Mouse (Mus musculus): ENCODE measurements around the gene Rnf113a1. TPM values are rescaled to one million over a fixed set of nuclear protein-coding genes. Genes with fewer than 3 reads are reported as not detected.
"Not testable (repeated sequence)": the region's sequence is repeated elsewhere in the genome, so short reads cannot be mapped to it uniquely, and the experiment has no call there.

Gene Rnf113a1
- 1 to 10 TPM in 10 of 26 experiments, under 1 TPM in 1, not detected in 15; 0.76 to 2.9 (median 1.7) TPM for total RNA-seq (2018; cell fraction: chromatin; rRNA removed)
- 1 to 10 TPM in 17 of 26 experiments, under 1 TPM in 9; 0.14 to 3.6 (median 1.2) TPM for total RNA-seq (2018; cell fraction: cytosol; rRNA removed)
- 1 to 10 TPM in 9 of 26 experiments, under 1 TPM in 10, not detected in 7; 0.54 to 3.2 (median 0.98) TPM for total RNA-seq (2018; cell fraction: nucleus; rRNA removed)
- polyA plus RNA-seq (2018) = 1.6 to 2.0 TPM (median 1.7 TPM) in 3 replicates

DNA sequence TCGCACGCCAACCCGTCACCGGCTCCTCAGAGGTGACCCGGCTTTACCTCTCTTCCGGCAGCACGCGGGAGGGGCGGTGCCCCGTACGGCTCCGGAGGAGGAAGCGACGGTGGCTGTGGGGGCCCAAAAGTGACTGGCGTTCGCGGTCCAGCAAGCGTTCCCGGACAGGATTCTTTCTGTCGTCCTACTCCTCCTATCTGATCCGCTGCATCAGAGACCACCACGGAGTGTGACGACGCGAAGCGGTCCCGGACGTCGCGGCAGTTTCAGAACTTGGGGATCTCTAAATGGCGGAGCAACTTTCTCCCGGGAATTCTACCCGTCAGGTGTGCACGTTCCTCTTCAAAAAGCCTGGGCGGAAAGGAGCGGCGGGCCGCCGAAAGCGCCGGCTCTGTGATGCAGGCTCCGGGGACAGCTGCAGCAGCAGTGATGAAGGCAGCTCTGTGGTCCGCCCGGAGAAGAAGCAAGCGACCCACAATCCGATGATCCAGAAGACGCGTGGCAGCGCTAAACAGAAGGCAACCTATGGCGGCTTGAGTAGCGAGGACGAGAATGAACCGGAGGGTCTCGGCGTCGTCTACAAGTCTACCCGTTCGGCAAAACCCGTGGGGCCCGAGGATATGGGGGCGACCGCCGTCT lies at the start of gene Rnf113a1, which contains the start of gene Ndufa1:
Rnf113a1 (plus strand) TSS at position 141 of the 639 bp plus-strand sequence.
Ndufa1 (minus strand) TSS at position 59 of the 639 bp plus-strand sequence.
- no peak within 1 kb of the TSS for H3K27ac ChIP-seq
- WGBS (ENCODE audit: missing documents) = 24% methylated on average over 52 of the region's 63 CpGs
- peaks cover 6% of the 10 kb centered on the region; the same call in 1 of the 2 replicates for H3K79me2 ChIP-seq (ENCODE audit: inconsistent target)
- no peaks in the 10 kb centered on the region for H3K36me3 ChIP-seq (ENCODE audit: inconsistent target)
- H3K4me3 ChIP-seq (ENCODE audit: inconsistent target) = peak within 1 kb of the TSS; percentile 50

DNA sequence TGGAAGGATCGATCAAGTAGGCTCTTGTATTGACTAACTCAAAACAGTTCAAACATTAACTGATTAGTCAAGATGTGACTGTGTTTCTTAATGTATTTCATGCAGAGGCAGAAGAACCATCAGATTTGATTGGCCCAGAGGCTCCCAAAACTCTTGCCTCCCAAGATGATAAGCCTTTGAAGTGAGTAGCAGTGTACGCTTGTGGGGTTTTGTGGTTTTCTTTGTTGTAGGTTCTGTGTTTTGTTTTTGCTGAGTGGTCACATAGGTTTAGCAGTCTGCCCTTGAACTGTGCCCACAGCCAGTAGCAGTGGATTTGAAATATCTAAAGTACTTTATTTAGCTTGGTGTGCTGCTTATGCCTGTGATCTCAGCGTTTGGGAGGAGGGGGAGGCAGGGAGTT lies 49.3 kb upstream of the Rnf113a1 start:
- 83% methylated on average over 3 of the region's 3 CpGs for WGBS (ENCODE audit: missing documents)
- no peaks in the 10 kb centered on the region for H3K79me2 ChIP-seq (ENCODE audit: inconsistent target)
- H3K27ac ChIP-seq = no peak overlapping the region
- H3K4me3 ChIP-seq (ENCODE audit: inconsistent target) = no peak overlapping the region
- no peaks in the 10 kb centered on the region for H3K36me3 ChIP-seq (ENCODE audit: inconsistent target)

DNA sequence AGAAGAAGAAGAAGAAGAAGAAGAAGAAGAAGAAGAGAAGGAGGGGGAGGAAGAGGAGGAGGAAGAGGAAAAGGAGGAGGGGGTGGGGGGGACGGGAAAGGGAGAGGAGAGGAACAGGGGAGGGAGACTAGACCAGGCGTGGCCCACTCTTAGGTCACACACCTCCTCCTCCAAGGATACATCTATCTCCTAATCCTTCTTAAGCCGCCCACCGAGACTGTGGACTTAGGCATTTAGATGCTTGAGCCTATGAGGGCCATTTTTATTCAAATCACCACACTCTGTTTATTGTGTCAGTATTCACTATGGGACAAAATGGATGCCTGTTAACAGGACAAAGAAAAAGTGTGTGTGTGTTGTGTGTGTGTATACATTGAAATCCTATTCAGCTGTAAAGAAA lies 46.5 kb upstream of the Rnf113a1 start:
- not testable (repeated sequence) for H3K4me3 ChIP-seq (ENCODE audit: inconsistent target); H3K27ac ChIP-seq; H3K79me2 ChIP-seq (ENCODE audit: inconsistent target); H3K36me3 ChIP-seq (ENCODE audit: inconsistent target)
- WGBS (ENCODE audit: missing documents) = no CpG with 5 or more reads among the region's 4 CpGs

DNA sequence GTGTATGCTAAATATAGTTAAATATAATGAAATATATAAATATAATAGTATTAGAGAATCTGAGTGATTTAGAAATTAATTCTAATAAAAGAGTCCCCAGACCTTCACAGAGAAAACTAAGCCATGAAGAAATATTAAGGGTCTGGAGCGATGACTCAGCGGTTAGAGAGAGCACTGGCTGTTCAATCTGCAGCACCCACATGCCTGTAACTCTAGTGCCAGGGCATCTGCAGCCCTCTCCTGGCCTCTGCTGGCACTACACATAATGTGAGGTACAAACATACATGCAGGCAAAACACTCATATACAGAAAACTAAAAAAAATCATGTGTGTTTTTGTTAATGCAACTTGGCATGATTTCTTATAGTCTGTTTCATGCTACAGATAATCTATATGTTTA lies 46.1 kb upstream of the Rnf113a1 start:
- no peaks in the 10 kb centered on the region for H3K36me3 ChIP-seq (ENCODE audit: inconsistent target)
- H3K79me2 ChIP-seq (ENCODE audit: inconsistent target) = no peaks in the 10 kb centered on the region
- no peak overlapping the region for H3K27ac ChIP-seq
- 85% methylated on average over 2 of the region's 2 CpGs for WGBS (ENCODE audit: missing documents)
- no peak overlapping the region for H3K4me3 ChIP-seq (ENCODE audit: inconsistent target)

DNA sequence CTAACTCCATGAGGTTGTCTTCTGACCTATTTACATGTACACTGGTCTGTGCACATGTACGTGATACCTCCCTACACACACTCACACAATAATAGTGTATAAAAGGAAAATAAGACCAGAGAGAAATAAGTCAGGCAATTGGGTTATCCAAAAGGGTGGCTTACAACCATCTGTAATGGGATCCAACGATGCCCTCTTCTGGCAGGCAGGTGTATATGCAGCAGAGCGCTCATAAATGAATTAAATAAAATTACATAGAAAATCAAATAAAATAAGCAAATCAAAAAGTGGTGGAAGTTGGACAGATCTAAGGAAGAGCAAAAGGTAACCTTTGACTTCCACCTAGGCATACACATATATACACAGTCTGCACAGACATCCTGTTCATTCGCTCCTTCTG lies 33.2 kb upstream of the Rnf113a1 start:
- WGBS (ENCODE audit: missing documents) = 74% methylated on average over 4 of the region's 4 CpGs
- Histone ChIP-seq H3K79me2 (ENCODE audit: inconsistent target) (no peaks in the 10 kb centered on the region), H3K27ac (no peak overlapping the region), H3K4me3 (ENCODE audit: inconsistent target) (no peak overlapping the region), H3K36me3 (ENCODE audit: inconsistent target) (no peaks in the 10 kb centered on the region)

- WGBS (ENCODE audit: missing documents) = 53% methylated on average over 9 of the region's 10 CpGs
- no peaks in the 10 kb centered on the region for H3K79me2 ChIP-seq (ENCODE audit: inconsistent target)
- no peak overlapping the region for H3K4me3 ChIP-seq (ENCODE audit: inconsistent target)
- H3K36me3 ChIP-seq (ENCODE audit: inconsistent target) = no peaks in the 10 kb centered on the region
- H3K27ac ChIP-seq = no peak overlapping the region
These were observed 29.9 kb upstream of the Rnf113a1 start for GRCm38 (mm10) chrX:37161169-37161568.

DNA sequence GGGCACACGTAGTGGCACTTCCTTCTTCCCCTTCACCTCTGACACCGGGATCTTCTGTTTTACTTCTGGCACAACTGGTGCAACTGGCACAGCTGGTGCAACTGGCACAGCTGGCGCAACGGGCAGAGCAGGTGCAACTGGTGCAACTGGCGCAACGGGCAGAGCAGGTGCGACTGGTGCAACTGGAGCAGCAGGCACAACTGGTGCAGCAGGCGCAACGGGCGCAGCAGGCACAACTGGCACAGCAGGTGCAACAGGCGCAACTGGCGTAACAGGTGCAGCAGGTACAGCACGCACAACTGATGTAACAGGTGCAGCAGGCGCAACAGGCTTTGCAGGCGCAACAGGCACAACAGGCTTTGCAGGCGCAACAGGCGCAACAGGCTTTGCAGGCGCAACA lies 27.9 kb upstream of the Rnf113a1 start:
- Histone ChIP-seq H3K27ac (no peak overlapping the region), H3K36me3 (ENCODE audit: inconsistent target) (no peaks in the 10 kb centered on the region), H3K79me2 (ENCODE audit: inconsistent target) (no peaks in the 10 kb centered on the region), H3K4me3 (ENCODE audit: inconsistent target) (no peak overlapping the region)
- WGBS (ENCODE audit: missing documents) = 93% methylated on average over 16 of the region's 18 CpGs

GRCm38 (mm10) chrX:37167085-37167484 lies 24.0 kb upstream of the Rnf113a1 start:
- Histone ChIP-seq H3K79me2 (ENCODE audit: inconsistent target) (no peaks in the 10 kb centered on the region), H3K4me3 (ENCODE audit: inconsistent target) (no peak overlapping the region), H3K27ac (no peak overlapping the region), H3K36me3 (ENCODE audit: inconsistent target) (no peaks in the 10 kb centered on the region)
- 26% methylated on average over 3 of the region's 3 CpGs for WGBS (ENCODE audit: missing documents)

DNA sequence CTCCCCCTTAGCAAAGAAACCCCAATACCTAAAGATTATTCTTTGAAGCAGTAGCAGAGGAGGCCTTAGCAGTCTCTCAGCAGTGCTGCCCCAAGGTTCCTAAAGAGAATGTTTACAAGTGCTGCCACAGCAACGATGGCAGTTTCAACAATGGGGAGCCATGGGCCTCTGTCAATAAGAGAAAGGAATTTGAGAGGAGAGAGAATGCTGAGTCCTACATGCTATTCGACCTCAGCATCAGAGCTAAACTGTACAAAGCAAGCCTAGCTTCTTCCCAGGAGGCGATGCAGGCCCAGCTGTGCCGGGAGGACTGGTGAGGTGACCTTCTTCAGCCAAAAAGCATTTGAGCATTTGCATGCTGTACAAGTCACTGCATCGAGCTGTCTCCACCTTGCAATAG lies 22.3 kb upstream of the Rnf113a1 start, which contains the start of gene Akap14:
Akap14 (minus strand) TSS at position 101 of the 400 bp plus-strand sequence.
- no peaks in the 10 kb centered on the region for H3K36me3 ChIP-seq (ENCODE audit: inconsistent target)
- H3K27ac ChIP-seq = no peak within 1 kb of the TSS
- H3K4me3 ChIP-seq (ENCODE audit: inconsistent target) = no peak within 1 kb of the TSS
- 85% methylated on average over 5 of the region's 5 CpGs for WGBS (ENCODE audit: missing documents)
- no peaks in the 10 kb centered on the region for H3K79me2 ChIP-seq (ENCODE audit: inconsistent target)

- 78% methylated on average over 5 of the region's 8 CpGs for WGBS (ENCODE audit: missing documents)
- not testable (repeated sequence) for H3K27ac ChIP-seq; H3K79me2 ChIP-seq (ENCODE audit: inconsistent target); H3K4me3 ChIP-seq (ENCODE audit: inconsistent target); H3K36me3 ChIP-seq (ENCODE audit: inconsistent target)
These were observed 6.6 kb upstream of the Rnf113a1 start for GRCm38 (mm10) chrX:37184401-37184800.

DNA sequence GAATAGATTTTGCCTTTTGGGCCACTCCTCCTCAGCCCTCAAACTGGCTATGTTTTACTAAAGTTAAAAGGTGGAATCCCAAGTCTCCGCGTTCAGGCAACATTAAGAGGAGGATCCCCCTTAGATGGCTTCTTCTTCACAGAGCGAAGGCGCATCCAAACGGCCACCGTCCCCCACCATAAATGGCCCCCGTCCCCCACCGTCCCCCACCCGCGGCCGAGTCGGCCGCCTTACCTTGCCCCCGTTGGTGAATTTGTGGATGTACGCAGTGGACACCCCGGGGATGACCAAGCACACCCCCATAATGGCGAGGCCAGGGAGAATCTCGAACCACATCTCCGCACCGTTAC lies 315 bp upstream of the Rnf113a1 start:
- peak overlapping the region; percentile 50 for H3K4me3 ChIP-seq (ENCODE audit: inconsistent target)
- 29% methylated on average over 17 of the region's 20 CpGs for WGBS (ENCODE audit: missing documents)
- H3K79me2 ChIP-seq (ENCODE audit: inconsistent target) = peaks cover 6% of the 10 kb centered on the region; the same call in 1 of the 2 replicates
- no peak overlapping the region for H3K27ac ChIP-seq
- H3K36me3 ChIP-seq (ENCODE audit: inconsistent target) = no peaks in the 10 kb centered on the region

- Histone ChIP-seq H3K36me3 (ENCODE audit: inconsistent target) (no peaks in the 10 kb centered on the region), H3K4me3 (ENCODE audit: inconsistent target) (peak overlapping the region; percentile 50), H3K79me2 (ENCODE audit: inconsistent target) (peaks cover 6% of the 10 kb centered on the region; the same call in 1 of the 2 replicates), H3K27ac (no peak overlapping the region)
- WGBS (ENCODE audit: missing documents) = 33% methylated on average over 27 of the region's 28 CpGs
These were observed 817 bp downstream of the Rnf113a1 start for GRCm38 (mm10) chrX:37191744-37192379.

DNA sequence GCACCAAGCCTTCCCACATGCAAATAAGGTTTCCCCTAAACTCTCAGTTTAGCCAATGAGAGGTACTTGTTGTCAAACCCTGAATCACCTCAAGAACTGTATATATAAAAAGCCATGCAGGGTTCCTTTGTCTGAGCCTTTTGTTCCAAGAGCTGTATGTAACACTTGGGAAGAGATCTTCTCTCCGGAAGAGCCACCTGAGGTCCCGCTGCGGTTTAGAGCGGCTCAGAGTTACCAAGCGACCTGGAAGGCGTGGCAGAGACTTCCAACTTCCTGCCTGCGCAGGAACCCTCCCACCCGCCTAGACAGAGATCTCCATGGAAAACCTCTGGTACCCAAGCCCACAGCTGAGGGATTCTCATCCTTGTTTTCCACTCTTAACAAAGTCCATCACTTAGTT lies 7.6 kb downstream of the Rnf113a1 start:
- H3K79me2 ChIP-seq (ENCODE audit: inconsistent target) = no peaks in the 10 kb centered on the region
- H3K27ac ChIP-seq = no peak overlapping the region
- H3K36me3 ChIP-seq (ENCODE audit: inconsistent target) = no peaks in the 10 kb centered on the region
- no peak overlapping the region for H3K4me3 ChIP-seq (ENCODE audit: inconsistent target)
- 70% methylated on average over 6 of the region's 8 CpGs for WGBS (ENCODE audit: missing documents)

DNA sequence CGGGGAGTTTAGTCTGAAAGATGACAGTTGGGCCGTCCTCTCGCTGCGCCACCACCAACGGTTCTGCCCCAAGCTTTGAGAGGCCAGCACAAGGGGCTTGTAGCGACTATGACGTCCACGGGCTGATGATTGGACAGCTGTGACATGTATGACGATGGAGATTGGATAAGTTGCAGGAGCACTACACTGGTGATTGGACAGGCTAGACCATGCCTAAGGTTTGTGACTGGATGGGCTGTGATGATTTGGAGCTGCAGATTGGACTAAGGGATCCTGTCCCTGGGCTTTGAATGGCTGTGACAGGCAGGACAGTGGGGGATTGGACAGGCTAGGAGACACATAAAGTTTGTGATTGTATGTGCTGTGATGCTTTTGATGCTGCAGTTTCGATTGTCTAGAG lies 19.9 kb downstream of the Rnf113a1 start, which contains the start of gene Gm9:
Gm9 (minus strand) TSS at position 101 of the 400 bp plus-strand sequence.
- Histone ChIP-seq H3K27ac (no peak within 1 kb of the TSS), H3K36me3 (ENCODE audit: inconsistent target) (no peaks in the 10 kb centered on the region), H3K4me3 (ENCODE audit: inconsistent target) (no peak within 1 kb of the TSS), H3K79me2 (ENCODE audit: inconsistent target) (no peaks in the 10 kb centered on the region)
- 86% methylated on average over 10 of the region's 10 CpGs for WGBS (ENCODE audit: missing documents)

DNA sequence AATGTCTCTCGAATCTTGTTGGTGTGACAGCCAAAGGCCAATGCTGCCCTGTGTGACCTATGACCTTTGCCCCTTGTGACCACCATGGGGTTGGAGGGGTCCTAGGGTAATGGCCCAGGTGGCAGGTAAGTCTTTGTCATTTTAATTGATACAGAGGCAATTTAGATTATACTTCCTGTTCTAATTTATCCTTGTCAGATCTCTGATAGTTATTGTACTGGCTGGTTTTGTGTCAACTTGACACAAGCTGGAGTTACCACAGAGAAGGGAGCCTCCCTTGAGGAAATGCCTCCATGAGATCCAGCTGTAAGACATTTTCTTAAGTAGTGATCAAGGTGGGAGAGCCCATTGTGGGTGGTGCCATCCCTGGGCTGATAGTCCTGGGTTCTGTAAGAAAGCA lies 31.1 kb downstream of the Rnf113a1 start, which contains the start of gene Rhox1:
Rhox1 (minus strand) TSS at position 101 of the 400 bp plus-strand sequence.
- WGBS (ENCODE audit: missing documents) = 92% methylated on average over 1 of the region's 1 CpGs

More for the DNA sequence above, 31.1 kb downstream of the Rnf113a1 start, which contains the start of gene Rhox1:
- not testable (repeated sequence) for H3K79me2 ChIP-seq (ENCODE audit: inconsistent target); H3K4me3 ChIP-seq (ENCODE audit: inconsistent target); H3K36me3 ChIP-seq (ENCODE audit: inconsistent target); H3K27ac ChIP-seq
